Mouse (Mus musculus) intestine, embryonic 16.5 days (tissue): ENCODE data around the gene Tnnt3. TPM values are rescaled to one million over a fixed set of nuclear protein-coding genes. Genes with fewer than 3 reads are reported as not detected.

ENCODE experiments used
- ATAC-seq: fragments of 200-750 bp; cut with Nextera tagmentation; 2 replicates; pipeline ENCODE4 v1.8.0; 2017; ENCODE audit warnings: moderate TSS enrichment, moderate library complexity
- H3K27ac ChIP-seq: fragments of 300-500 bp; sonication (generic); 2 replicates; pipeline ENCODE4 v1.5.1; 2014; ENCODE audit warnings: mild to moderate bottlenecking, low read length
- H3K27me3 ChIP-seq: fragments of 300-500 bp; sonication (generic); replicated peaks from 2 replicates; pipeline ENCODE4 v1.6.1; 2014; ENCODE audit warnings: low read length, control low read depth, mixed read lengths; ENCODE audit not compliant: control insufficient read depth, insufficient read depth
- H3K36me3 ChIP-seq: fragments of 300-500 bp; sonication (generic); 2 replicates; pipeline ENCODE4 v1.6.1; 2014; ENCODE audit warnings: low read length, control low read depth; ENCODE audit not compliant: control insufficient read depth, insufficient read depth
- H3K4me1 ChIP-seq: fragments of 300-500 bp; sonication (generic); 2 replicates; pipeline ENCODE4 v1.6.1; 2014; ENCODE audit warnings: low read length, control low read depth, mixed read lengths; ENCODE audit not compliant: control insufficient read depth, insufficient read depth
- H3K4me2 ChIP-seq: fragments of 300-500 bp; sonication (generic); 2 replicates; pipeline ENCODE4 v1.6.1; 2014; ENCODE audit warnings: low read depth, low read length, control low read depth
- H3K4me3 ChIP-seq: fragments of 300-500 bp; sonication (generic); 2 replicates; pipeline ENCODE4 v1.5.1; 2014; ENCODE audit warnings: mild to moderate bottlenecking, low read length
- H3K9ac ChIP-seq: fragments of 300-500 bp; sonication (generic); 2 replicates; pipeline ENCODE4 v1.6.1; 2014; ENCODE audit warnings: low read depth, low read length
- H3K9me3 ChIP-seq: fragments of 300-500 bp; sonication (generic); 2 replicates; pipeline ENCODE4 v1.6.1; 2016; ENCODE audit warnings: low read length, control low read depth; ENCODE audit not compliant: control insufficient read depth
- WGBS: fragments of 180-500 bp; shearing (Covaris S2); extraction: QIAGEN DNeasy Blood & Tissue Kit; methylation state at CpG from one replicate; pipeline ENCODE4 v1.1.7; 2014; 5-methylcytosine and 5-hydroxymethylcytosine counted together
- polyA plus RNA-seq: library from polyadenylated mRNA; unstranded; fragments of >200 nt; fragmentation: Nextera tagmentation; extraction: Ambion mirVana; gene quantifications from 2 replicates; pipeline ENCODE4 v1.2.1, GENCODE M21; 2015

The Tnnt3 gene
- polyA plus RNA-seq, 1 experiment from 2014 or later = 2.1 TPM

DNA sequence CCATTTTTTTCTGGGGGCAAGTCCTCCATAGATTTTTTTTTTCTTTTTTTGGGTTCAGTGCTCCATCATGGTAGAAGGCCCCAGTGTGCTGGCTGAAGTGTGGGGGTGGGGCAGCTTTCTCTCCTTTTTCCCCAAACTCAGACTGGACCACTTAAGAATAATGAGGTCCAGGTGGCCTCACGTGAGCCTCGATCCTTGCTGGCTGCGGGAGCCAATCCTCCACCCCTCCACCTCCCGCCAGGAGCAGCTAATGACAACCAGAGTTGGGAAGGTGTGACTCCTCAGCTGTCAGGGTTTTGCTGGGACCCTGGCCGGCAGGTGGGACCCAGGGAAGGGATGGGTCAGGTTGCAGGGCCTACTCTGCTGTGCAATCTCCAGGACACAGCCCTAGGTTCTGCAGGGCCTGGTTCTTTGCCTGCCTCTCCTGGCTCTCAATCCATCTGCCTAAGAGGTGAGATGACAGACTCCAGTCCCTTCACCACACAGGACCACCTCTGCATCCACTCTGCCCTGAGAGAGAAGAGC is 61.1 kb downstream of the Tnnt3 start:
- Histone ChIP-seq H3K27ac (peak overlapping the region; percentile 72), H3K9ac (no peak overlapping the region), H3K9me3 (no peaks in the 10 kb centered on the region), H3K4me1 (peaks cover 64% of the 10 kb centered on the region), H3K4me3 (no peak overlapping the region), H3K4me2 (no peak overlapping the region), H3K27me3 (no peaks in the 10 kb centered on the region), H3K36me3 (no peaks in the 10 kb centered on the region)
- no peak for ATAC-seq
- WGBS = 46% methylated on average over 5 of the region's 5 CpGs

DNA sequence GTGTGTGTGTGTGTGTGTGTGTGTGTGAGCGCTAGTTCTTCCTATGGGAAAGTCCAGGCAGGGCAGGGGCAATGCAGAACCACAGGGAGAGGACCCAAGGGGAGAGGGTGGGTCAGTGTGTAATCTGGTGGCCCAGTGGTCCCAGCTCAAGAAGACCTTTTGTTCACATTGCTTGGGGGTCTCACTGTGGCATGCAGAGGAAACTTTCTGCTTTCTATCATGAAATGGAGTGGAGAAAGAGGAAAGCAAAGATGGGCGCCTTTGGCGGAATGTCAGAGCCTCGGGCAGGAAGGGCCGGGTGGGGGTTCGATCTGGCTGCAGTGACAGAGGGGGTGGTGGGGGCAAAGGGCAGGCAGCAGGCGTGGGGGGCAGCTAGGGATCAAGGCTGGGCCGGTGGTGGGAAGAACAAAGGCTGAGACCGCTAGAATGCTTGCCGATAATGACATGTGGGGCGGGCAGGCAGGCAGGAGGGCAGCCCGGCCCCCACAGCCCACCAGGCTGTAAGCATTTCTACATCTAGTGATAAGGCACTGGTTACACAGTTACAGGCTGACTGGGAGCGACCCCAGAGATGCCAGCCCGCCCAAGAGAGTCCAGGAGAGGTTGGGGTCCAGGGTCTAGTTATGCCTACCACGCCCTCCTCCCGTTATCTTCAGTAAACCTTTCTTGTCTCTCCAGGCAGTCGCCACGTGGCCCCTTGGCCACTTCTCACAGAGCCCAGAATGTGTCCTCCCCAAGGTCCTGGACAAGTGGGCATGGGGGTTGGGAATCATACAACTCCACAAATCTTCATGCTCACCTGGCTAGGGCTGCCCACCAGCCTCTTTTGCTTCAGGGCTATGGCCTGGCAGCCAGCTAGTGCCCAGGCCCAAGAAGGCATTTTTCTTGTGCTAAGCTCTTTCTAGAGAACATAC is 62.6 kb downstream of the Tnnt3 start:
- H3K27ac ChIP-seq = peak overlapping the region; percentile 72
- 31% methylated on average over 18 of the region's 18 CpGs for WGBS

DNA sequence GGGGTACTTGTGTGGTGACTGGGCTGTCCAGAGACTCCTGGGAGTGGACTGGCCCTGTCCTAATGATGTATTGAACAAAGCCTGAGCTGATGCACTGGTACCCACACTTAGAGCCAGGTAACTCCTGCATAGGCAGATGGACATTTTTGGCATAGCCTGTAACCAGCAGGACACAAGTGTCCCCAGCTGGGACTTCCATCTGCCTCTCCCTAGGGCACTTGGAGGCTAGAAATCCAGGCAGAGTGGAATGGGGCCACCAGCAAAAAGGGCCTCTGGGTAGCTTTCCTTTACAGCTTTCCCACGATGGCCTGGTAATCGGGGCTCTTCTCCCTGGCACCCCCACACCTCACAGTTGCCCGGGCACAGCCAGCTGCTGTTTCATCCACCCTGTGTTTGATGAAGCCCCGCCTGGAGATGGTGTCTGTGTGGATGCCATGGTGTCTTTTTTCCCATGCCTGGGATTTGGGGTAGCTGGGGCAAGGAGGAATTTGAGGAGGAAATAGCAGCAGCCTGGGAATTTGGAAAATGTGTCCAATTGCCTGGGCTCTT is 63.3 kb downstream of the Tnnt3 start:
- H3K27ac ChIP-seq = peak overlapping the region; percentile 72
- no peaks in the 10 kb centered on the region for H3K36me3 ChIP-seq
- ATAC-seq = no peak
- peak overlapping the region; percentile 35 for H3K9ac ChIP-seq
- peaks cover 69% of the 10 kb centered on the region for H3K4me1 ChIP-seq
- WGBS = 45% methylated on average over 4 of the region's 4 CpGs
- no peak overlapping the region for H3K4me3 ChIP-seq
- H3K9me3 ChIP-seq = no peaks in the 10 kb centered on the region
- no peak overlapping the region for H3K4me2 ChIP-seq
- H3K27me3 ChIP-seq = no peaks in the 10 kb centered on the region

More for the DNA sequence above, 62.6 kb downstream of the Tnnt3 start:
- Histone ChIP-seq H3K4me3 (no peak overlapping the region), H3K9me3 (no peaks in the 10 kb centered on the region), H3K9ac (peak overlapping the region; percentile 35; the same call in 1 of the 2 replicates), H3K27me3 (no peaks in the 10 kb centered on the region), H3K36me3 (no peaks in the 10 kb centered on the region), H3K4me1 (peaks cover 68% of the 10 kb centered on the region), H3K4me2 (no peak overlapping the region)
- peak; percentile 90 for ATAC-seq

DNA sequence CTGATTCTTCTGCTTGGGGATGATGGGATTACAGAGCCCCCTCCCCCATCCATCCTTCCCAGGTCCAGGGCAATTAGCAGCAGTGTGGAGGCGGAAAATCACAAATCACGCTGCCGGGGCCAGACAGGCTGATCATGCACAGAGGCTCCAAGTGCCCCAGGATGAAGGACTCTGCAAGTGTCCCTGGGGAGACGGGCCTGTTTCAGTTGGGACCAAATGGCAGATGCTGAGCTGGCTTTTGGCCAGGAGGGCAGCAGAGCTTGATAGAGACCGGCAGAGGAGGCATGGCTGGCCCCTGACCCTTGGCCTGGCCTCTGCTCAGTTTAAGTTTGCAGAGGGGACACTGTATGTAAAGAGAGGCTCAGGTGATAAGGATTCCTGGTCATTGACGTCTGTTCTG is 64.5 kb downstream of the Tnnt3 start:
- Histone ChIP-seq H3K4me3 (no peak overlapping the region), H3K9me3 (no peaks in the 10 kb centered on the region), H3K27me3 (no peaks in the 10 kb centered on the region), H3K4me1 (peaks cover 65% of the 10 kb centered on the region), H3K9ac (peak overlapping the region; percentile 45), H3K36me3 (no peaks in the 10 kb centered on the region), H3K27ac (peak overlapping the region; percentile 50), H3K4me2 (no peak overlapping the region)
- 33% methylated on average over 6 of the region's 6 CpGs for WGBS
- ATAC-seq = no peak

DNA sequence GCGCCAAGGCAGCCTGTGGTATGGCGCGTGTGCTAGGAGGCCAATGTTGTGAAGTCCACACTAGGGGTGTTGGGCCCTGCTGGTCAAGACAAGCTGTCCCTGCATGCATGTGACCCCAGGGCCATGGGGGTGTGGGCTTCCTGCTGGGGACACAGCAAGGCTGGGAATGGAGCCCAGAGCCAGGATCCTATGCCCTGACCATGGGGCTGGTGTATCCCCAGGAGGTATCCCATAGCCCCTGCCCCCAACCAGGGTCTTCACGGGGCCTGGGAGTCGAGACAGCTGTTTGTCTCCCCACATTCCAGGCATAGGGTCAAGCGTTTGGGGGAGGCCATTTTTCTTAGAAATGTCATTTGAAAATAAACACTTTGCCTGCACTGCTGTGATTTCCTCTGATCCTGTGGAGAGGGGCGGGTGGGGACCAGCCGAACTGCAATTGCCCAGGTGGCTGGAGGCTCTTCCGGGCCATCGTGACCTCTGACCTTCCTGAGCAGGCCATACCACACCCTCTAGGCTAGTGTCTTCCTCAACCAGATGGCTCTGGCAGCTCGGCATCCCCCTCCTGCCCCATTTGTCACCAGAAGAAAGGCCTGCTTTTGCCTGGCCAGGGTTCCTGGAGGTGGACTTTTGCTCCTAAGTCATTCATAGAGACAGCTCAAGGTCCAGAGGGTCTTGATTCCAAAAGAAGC is 66.5 kb downstream of the Tnnt3 start:
- ATAC-seq = no peak
- Histone ChIP-seq H3K4me2 (no peak overlapping the region), H3K9me3 (no peaks in the 10 kb centered on the region), H3K4me1 (peaks cover 80% of the 10 kb centered on the region), H3K9ac (peak overlapping the region; percentile 57), H3K36me3 (no peaks in the 10 kb centered on the region), H3K27me3 (no peaks in the 10 kb centered on the region), H3K4me3 (no peak overlapping the region), H3K27ac (peak overlapping the region; percentile 74)
- 40% methylated on average over 11 of the region's 11 CpGs for WGBS

Other genes starting within 250 kb of the Tnnt3 start
- gene Gm2431, start 240.5 kb upstream of the Tnnt3 start, polyA plus RNA-seq = not detected in 2 replicates
- gene Gm4559, start 224.5 kb upstream of the Tnnt3 start, polyA plus RNA-seq = not detected in 2 replicates
- gene Krtap5-1, start 201.7 kb upstream of the Tnnt3 start, polyA plus RNA-seq = not detected in 2 replicates
- gene Krtap5-4, start 195.3 kb upstream of the Tnnt3 start, polyA plus RNA-seq = not detected in 2 replicates
- gene Ifitm10, start 125.1 kb upstream of the Tnnt3 start, polyA plus RNA-seq = 1.8 and 2.4 TPM in 2 replicates
- 0.43 and 2.3 TPM in 2 replicates for gene Gm49369, start 116.2 kb upstream of the Tnnt3 start, polyA plus RNA-seq
- gene Ctsd, start 110.8 kb upstream of the Tnnt3 start, polyA plus RNA-seq = 395 and 444 TPM in 2 replicates
- 8.8 and 10.4 TPM in 2 replicates for gene Syt8, start 64.0 kb upstream of the Tnnt3 start, polyA plus RNA-seq
- gene Tnni2, start 57.0 kb upstream of the Tnnt3 start, polyA plus RNA-seq = 4.3 and 4.7 TPM in 2 replicates
- gene Lsp1, start 38.0 kb upstream of the Tnnt3 start, polyA plus RNA-seq = 125 and 134 TPM in 2 replicates
- 50.3 and 58.1 TPM in 2 replicates for gene Mrpl23, start 33.9 kb downstream of the Tnnt3 start, polyA plus RNA-seq
- gene Igf2, start 168.0 kb downstream of the Tnnt3 start, polyA plus RNA-seq = 757 and 778 TPM in 2 replicates
- 1.1 and 1.9 TPM in 2 replicates for gene Gm49394, start 171.1 kb downstream of the Tnnt3 start, polyA plus RNA-seq
- 236 and 308 TPM in 2 replicates for gene Ins2, start 244.5 kb downstream of the Tnnt3 start, polyA plus RNA-seq